Mouse (Mus musculus) forebrain, embryonic 16.5 days (tissue): Measurements from ENCODE around the gene 2700049A03Rik. TPM values are rescaled to one million over a fixed set of nuclear protein-coding genes. Genes with fewer than 3 reads are reported as not detected.
A peak's percentile ranks its signal among the peaks of the same experiment; 100 is the strongest.

Experiments used
- ATAC-seq: fragments of 200-750 bp; cut with Nextera tagmentation; 2 replicates; pipeline ENCODE4 v1.8.0; 2017; ENCODE audit warnings: mild to moderate bottlenecking, moderate library complexity
- H3K27ac ChIP-seq: fragments of 300-500 bp; sonication (generic); 2 replicates; pipeline ENCODE4 v1.5.1; 2014; ENCODE audit warnings: low read length, control low read depth
- H3K27me3 ChIP-seq: fragments of 300-500 bp; sonication (generic); replicated peaks from 2 replicates; pipeline ENCODE4 v1.6.1; 2014; ENCODE audit warnings: low read length; ENCODE audit not compliant: control insufficient read depth, insufficient read depth
- H3K36me3 ChIP-seq: fragments of 300-500 bp; sonication (generic); 2 replicates; pipeline ENCODE4 v1.6.1; 2014; ENCODE audit not compliant: control insufficient read depth, insufficient read depth
- H3K4me1 ChIP-seq: fragments of 300-500 bp; sonication (generic); replicated peaks from 2 replicates; pipeline ENCODE4 v1.6.1; 2014; ENCODE audit warnings: low read length; ENCODE audit not compliant: control insufficient read depth, insufficient read depth
- H3K4me2 ChIP-seq: fragments of 300-500 bp; sonication (generic); 2 replicates; pipeline ENCODE4 v1.6.1; 2014; ENCODE audit warnings: mild to moderate bottlenecking, low read length, control low read depth
- H3K4me3 ChIP-seq: fragments of 300-500 bp; sonication (generic); replicated peaks from 2 replicates; pipeline ENCODE4 v1.5.1; 2014; ENCODE audit warnings: mild to moderate bottlenecking, low read length, control low read depth
- H3K9ac ChIP-seq: fragments of 300-500 bp; sonication (generic); replicated peaks from 2 replicates; pipeline ENCODE4 v1.6.1; 2014; ENCODE audit warnings: low read depth, low read length, control low read depth
- H3K9me3 ChIP-seq: fragments of 300-500 bp; sonication (generic); 2 replicates; pipeline ENCODE4 v1.6.1; 2016; ENCODE audit warnings: low read length; ENCODE audit not compliant: control insufficient read depth
- WGBS: fragments of 180-500 bp; shearing (Covaris S2); extraction: QIAGEN DNeasy Blood & Tissue Kit; methylation state at CpG from one replicate; pipeline ENCODE4 v1.1.7; 2014; 5-methylcytosine and 5-hydroxymethylcytosine counted together
- polyA plus RNA-seq: library from polyadenylated mRNA; unstranded; fragments of >200 nt; fragmentation: Nextera tagmentation; extraction: Ambion mirVana; gene quantifications from 2 replicates; pipeline ENCODE4 v1.2.1, GENCODE M21; 2015

Gene 2700049A03Rik
- polyA plus RNA-seq, 1 experiment from 2014 or later, result 18.6 TPM

GRCm38 (mm10) chr12:71244766-71245390 lies 108.2 kb downstream of the 2700049A03Rik start:
- no peak overlapping the region for H3K9ac ChIP-seq
- H3K36me3 ChIP-seq, result peaks cover 29% of the 10 kb centered on the region
- H3K27me3 ChIP-seq, result no peaks in the 10 kb centered on the region
- H3K4me3 ChIP-seq, result no peak overlapping the region
- no peak overlapping the region for H3K27ac ChIP-seq
- ATAC-seq, result no peak
- peaks cover 17% of the 10 kb centered on the region for H3K9me3 ChIP-seq
- H3K4me2 ChIP-seq, result no peak overlapping the region
- WGBS, result 87% methylated on average over 11 of the region's 11 CpGs
- H3K4me1 ChIP-seq, result peaks cover 5% of the 10 kb centered on the region

GRCm38 (mm10) chr12:71247191-71247590 lies 110.5 kb downstream of the 2700049A03Rik start:
- Histone ChIP-seq H3K4me2 (no peak overlapping the region), H3K27me3 (no peaks in the 10 kb centered on the region), H3K4me3 (no peak overlapping the region), H3K4me1 (peaks cover 5% of the 10 kb centered on the region), H3K36me3 (peaks cover 20% of the 10 kb centered on the region), H3K9ac (no peak overlapping the region), H3K27ac (no peak overlapping the region), H3K9me3 (peaks cover 11% of the 10 kb centered on the region)
- WGBS, result 80% methylated on average over 8 of the region's 8 CpGs
- ATAC-seq, result no peak

GRCm38 (mm10) chr12:71249348-71249747 lies 112.7 kb downstream of the 2700049A03Rik start:
- Histone ChIP-seq H3K27ac (no peak overlapping the region), H3K4me1 (peaks cover 5% of the 10 kb centered on the region), H3K36me3 (peaks cover 2% of the 10 kb centered on the region; the same call in 1 of the 2 replicates), H3K4me3 (no peak overlapping the region), H3K9ac (0 out of 2 replicates have a peak overlapping the region, but pooled peaks have one; percentile 16), H3K27me3 (no peaks in the 10 kb centered on the region), H3K4me2 (peak overlapping the region; percentile 8; the same call in 1 of the 2 replicates), H3K9me3 (no peaks in the 10 kb centered on the region)
- peak; percentile 50; the same call in 1 of the 2 replicates for ATAC-seq
- 31% methylated on average over 9 of the region's 9 CpGs for WGBS

GRCm38 (mm10) chr12:71252509-71253167 lies 116.0 kb downstream of the 2700049A03Rik start:
- H3K27me3 ChIP-seq, result no peaks in the 10 kb centered on the region
- H3K4me2 ChIP-seq, result no peak overlapping the region
- H3K9ac ChIP-seq, result no peak overlapping the region
- no peak for ATAC-seq
- H3K27ac ChIP-seq, result no peak overlapping the region
- no peaks in the 10 kb centered on the region for H3K36me3 ChIP-seq
- H3K4me3 ChIP-seq, result no peak overlapping the region
- WGBS, result 23% methylated on average over 11 of the region's 11 CpGs
- H3K9me3 ChIP-seq, result no peaks in the 10 kb centered on the region; the same call in 1 of the 2 replicates
- peaks cover 5% of the 10 kb centered on the region for H3K4me1 ChIP-seq

GRCm38 (mm10) chr12:71254779-71255178 lies 118.1 kb downstream of the 2700049A03Rik start:
- H3K9me3 ChIP-seq, result no peaks in the 10 kb centered on the region; the same call in 1 of the 2 replicates
- H3K36me3 ChIP-seq, result no peaks in the 10 kb centered on the region
- 86% methylated on average over 7 of the region's 7 CpGs for WGBS
- no peak overlapping the region for H3K4me2 ChIP-seq
- H3K9ac ChIP-seq, result no peak overlapping the region
- no peak overlapping the region for H3K27ac ChIP-seq
- no peak overlapping the region for H3K4me3 ChIP-seq
- H3K27me3 ChIP-seq, result no peaks in the 10 kb centered on the region
- ATAC-seq, result no peak
- H3K4me1 ChIP-seq, result no peaks in the 10 kb centered on the region

- Histone ChIP-seq H3K27ac (no peak overlapping the region), H3K4me1 (no peaks in the 10 kb centered on the region), H3K4me2 (no peak overlapping the region), H3K27me3 (no peaks in the 10 kb centered on the region), H3K36me3 (no peaks in the 10 kb centered on the region), H3K9me3 (no peaks in the 10 kb centered on the region; the same call in 1 of the 2 replicates), H3K9ac (no peak overlapping the region), H3K4me3 (no peak overlapping the region)
- WGBS, result 81% methylated on average over 18 of the region's 18 CpGs
- ATAC-seq, result no peak
These were observed 121.7 kb downstream of the 2700049A03Rik start for GRCm38 (mm10) chr12:71258196-71258920.

GRCm38 (mm10) chr12:71264211-71264610 lies 127.6 kb downstream of the 2700049A03Rik start:
- no peak overlapping the region for H3K4me2 ChIP-seq
- H3K27ac ChIP-seq, result no peak overlapping the region
- WGBS, result 91% methylated on average over 4 of the region's 4 CpGs
- no peak overlapping the region for H3K9ac ChIP-seq
- H3K27me3 ChIP-seq, result no peaks in the 10 kb centered on the region
- no peak overlapping the region for H3K4me3 ChIP-seq
- ATAC-seq, result no peak
- no peaks in the 10 kb centered on the region for H3K4me1 ChIP-seq
- H3K36me3 ChIP-seq, result no peaks in the 10 kb centered on the region
- H3K9me3 ChIP-seq, result no peaks in the 10 kb centered on the region

- Histone ChIP-seq H3K9ac (no peak overlapping the region), H3K4me2 (no peak overlapping the region), H3K9me3 (no peaks in the 10 kb centered on the region), H3K4me1 (no peaks in the 10 kb centered on the region), H3K27ac (no peak overlapping the region), H3K27me3 (no peaks in the 10 kb centered on the region), H3K36me3 (no peaks in the 10 kb centered on the region), H3K4me3 (no peak overlapping the region)
- 92% methylated on average over 7 of the region's 7 CpGs for WGBS
- no peak for ATAC-seq
These were observed 132.7 kb downstream of the 2700049A03Rik start for GRCm38 (mm10) chr12:71269367-71269766.

- no peak for ATAC-seq
- Histone ChIP-seq H3K4me3 (no peak overlapping the region), H3K36me3 (no peaks in the 10 kb centered on the region), H3K4me2 (no peak overlapping the region), H3K27me3 (no peaks in the 10 kb centered on the region), H3K4me1 (no peaks in the 10 kb centered on the region), H3K9ac (no peak overlapping the region), H3K27ac (no peak overlapping the region), H3K9me3 (no peaks in the 10 kb centered on the region)
- WGBS, result 72% methylated on average over 5 of the region's 5 CpGs
These were observed 134.5 kb downstream of the 2700049A03Rik start for GRCm38 (mm10) chr12:71271131-71271530.
